Mouse (Mus musculus) neural tube, embryonic 15.5 days (tissue): ENCODE data around the gene Sorbs2. TPM values are rescaled to one million over a fixed set of nuclear protein-coding genes. Genes with fewer than 3 reads are reported as not detected.
"Not testable (repeated sequence)": the region's sequence is repeated elsewhere in the genome, so short reads cannot be mapped to it uniquely, and the experiment has no call there.

ENCODE experiments used
- ATAC-seq: fragments of 200-750 bp; cut with Nextera tagmentation; 2 replicates; pipeline ENCODE4 v1.8.0; 2017; ENCODE audit warnings: mild to moderate bottlenecking, moderate TSS enrichment, moderate library complexity; ENCODE audit not compliant: low FRiP score
- H3K27ac ChIP-seq: fragments of 300-500 bp; sonication (generic); replicated peaks from 2 replicates; pipeline ENCODE4 v1.5.1; 2015; ENCODE audit warnings: mild to moderate bottlenecking, inconsistent platforms
- H3K27me3 ChIP-seq: fragments of 300-500 bp; sonication (generic); replicated peaks from 2 replicates; pipeline ENCODE4 v1.6.1; 2015; ENCODE audit warnings: inconsistent platforms
- H3K36me3 ChIP-seq: fragments of 300-500 bp; sonication (generic); 2 replicates; pipeline ENCODE4 v1.6.1; 2015; ENCODE audit warnings: inconsistent platforms
- H3K4me1 ChIP-seq: fragments of 300-500 bp; sonication (generic); 2 replicates; pipeline ENCODE4 v1.6.1; 2015; ENCODE audit warnings: inconsistent platforms
- H3K4me2 ChIP-seq: fragments of 300-500 bp; sonication (generic); 2 replicates; pipeline ENCODE4 v1.6.1; 2015; ENCODE audit warnings: inconsistent platforms, mild to moderate bottlenecking, moderate library complexity
- H3K4me3 ChIP-seq: fragments of 300-500 bp; sonication (generic); replicated peaks from 2 replicates; pipeline ENCODE4 v1.5.1; 2015; ENCODE audit warnings: mild to moderate bottlenecking, inconsistent platforms
- H3K9ac ChIP-seq: fragments of 300-500 bp; sonication (generic); replicated peaks from 2 replicates; pipeline ENCODE4 v1.6.1; 2015; ENCODE audit warnings: mild to moderate bottlenecking, inconsistent platforms
- H3K9me3 ChIP-seq: fragments of 300-500 bp; sonication (generic); replicated peaks from 2 replicates; pipeline ENCODE4 v1.6.1; 2016; ENCODE audit warnings: inconsistent platforms
- WGBS: fragments of 180-500 bp; shearing (Covaris S2); methylation state at CpG from one replicate; pipeline ENCODE4 v1.1.7; 2015; ENCODE audit warnings: mixed read lengths; 5-methylcytosine and 5-hydroxymethylcytosine counted together
- polyA plus RNA-seq: library from polyadenylated mRNA; unstranded; fragments of >200 nt; fragmentation: Nextera tagmentation; extraction: Ambion mirVana; gene quantifications from 2 replicates; pipeline ENCODE4 v1.2.1, GENCODE M21; 2015

The Sorbs2 gene
- polyA plus RNA-seq, 1 experiment from 2014 or later = 48.8 TPM

GRCm38 (mm10) chr8:45829985-45830548, 322.5 kb downstream of the Sorbs2 start:
- Histone ChIP-seq H3K9me3 (no peaks in the 10 kb centered on the region), H3K4me2 (no peak overlapping the region), H3K4me3 (no peak overlapping the region), H3K36me3 (peaks cover 9% of the 10 kb centered on the region; the same call in 1 of the 2 replicates), H3K27ac (no peak overlapping the region), H3K27me3 (no peaks in the 10 kb centered on the region), H3K9ac (no peak overlapping the region), H3K4me1 (no peaks in the 10 kb centered on the region)
- ATAC-seq = no peak
- WGBS = 75% methylated on average over 2 of the region's 2 CpGs

GRCm38 (mm10) chr8:45833896-45834295, 326.3 kb downstream of the Sorbs2 start:
- H3K4me1 ChIP-seq = no peaks in the 10 kb centered on the region
- ATAC-seq = no peak
- no peak overlapping the region for H3K9ac ChIP-seq
- no peak overlapping the region for H3K4me2 ChIP-seq
- no peaks in the 10 kb centered on the region for H3K9me3 ChIP-seq
- H3K36me3 ChIP-seq = no peaks in the 10 kb centered on the region
- H3K4me3 ChIP-seq = no peak overlapping the region
- 86% methylated on average over 2 of the region's 2 CpGs for WGBS
- no peaks in the 10 kb centered on the region for H3K27me3 ChIP-seq
- H3K27ac ChIP-seq = no peak overlapping the region

- Histone ChIP-seq H3K27me3 (no peaks in the 10 kb centered on the region), H3K27ac (no peak overlapping the region), H3K4me3 (no peak overlapping the region), H3K9me3 (no peaks in the 10 kb centered on the region), H3K36me3 (no peaks in the 10 kb centered on the region), H3K9ac (no peak overlapping the region), H3K4me1 (peaks cover 7% of the 10 kb centered on the region; the same call in 1 of the 2 replicates), H3K4me2 (no peak overlapping the region)
- 33% methylated on average over 5 of the region's 5 CpGs for WGBS
- no peak for ATAC-seq
These were observed 335.7 kb downstream of the Sorbs2 start for GRCm38 (mm10) chr8:45843306-45843705.

- Histone ChIP-seq H3K27me3 (no peaks in the 10 kb centered on the region), H3K4me3 (no peak overlapping the region), H3K9ac (no peak overlapping the region), H3K4me1 (peaks cover 7% of the 10 kb centered on the region; the same call in 1 of the 2 replicates), H3K36me3 (no peaks in the 10 kb centered on the region), H3K9me3 (no peaks in the 10 kb centered on the region), H3K27ac (peak overlapping the region; percentile 23; the same call in 1 of the 2 replicates), H3K4me2 (no peak overlapping the region)
- ATAC-seq = peak; percentile 86
- WGBS = 49% methylated on average over 6 of the region's 6 CpGs
These were observed 336.7 kb downstream of the Sorbs2 start for GRCm38 (mm10) chr8:45844097-45844885.

- ATAC-seq = no peak
These were observed 337.4 kb downstream of the Sorbs2 start for GRCm38 (mm10) chr8:45844911-45845481.

GRCm38 (mm10) chr8:45845906-45846305, 338.3 kb downstream of the Sorbs2 start:
- Histone ChIP-seq H3K9me3 (no peaks in the 10 kb centered on the region), H3K4me3 (no peak overlapping the region), H3K27ac (no peak overlapping the region), H3K4me1 (peaks cover 7% of the 10 kb centered on the region; the same call in 1 of the 2 replicates), H3K27me3 (no peaks in the 10 kb centered on the region), H3K4me2 (no peak overlapping the region), H3K36me3 (no peaks in the 10 kb centered on the region), H3K9ac (no peak overlapping the region)
- no peak for ATAC-seq
- WGBS = 74% methylated on average over 4 of the region's 4 CpGs

More at GRCm38 (mm10) chr8:45844911-45845481, 337.4 kb downstream of the Sorbs2 start:
- H3K9me3 ChIP-seq = no peaks in the 10 kb centered on the region
- WGBS = 74% methylated on average over 14 of the region's 14 CpGs
- H3K4me2 ChIP-seq = no peak overlapping the region
- H3K36me3 ChIP-seq = no peaks in the 10 kb centered on the region
- no peak overlapping the region for H3K9ac ChIP-seq
- H3K27me3 ChIP-seq = no peaks in the 10 kb centered on the region
- 0 out of 2 replicates have a peak overlapping the region, but pooled peaks have one; percentile 23 for H3K27ac ChIP-seq
- H3K4me1 ChIP-seq = peaks cover 7% of the 10 kb centered on the region; the same call in 1 of the 2 replicates
- H3K4me3 ChIP-seq = no peak overlapping the region

- Histone ChIP-seq H3K4me2 (no peak overlapping the region), H3K27ac (no peak overlapping the region), H3K36me3 (no peaks in the 10 kb centered on the region), H3K9ac (no peak overlapping the region), H3K4me1 (no peaks in the 10 kb centered on the region), H3K4me3 (no peak overlapping the region), H3K9me3 (no peaks in the 10 kb centered on the region), H3K27me3 (no peaks in the 10 kb centered on the region)
- no peak for ATAC-seq
- 94% methylated on average over 4 of the region's 4 CpGs for WGBS
These were observed 347.5 kb downstream of the Sorbs2 start for GRCm38 (mm10) chr8:45855118-45855517.

GRCm38 (mm10) chr8:45857734-45858133, 350.1 kb downstream of the Sorbs2 start:
- WGBS = 54% methylated on average over 5 of the region's 5 CpGs
- no peak overlapping the region for H3K4me3 ChIP-seq
- no peaks in the 10 kb centered on the region for H3K9me3 ChIP-seq
- no peaks in the 10 kb centered on the region for H3K36me3 ChIP-seq
- H3K4me2 ChIP-seq = no peak overlapping the region
- no peak overlapping the region for H3K27ac ChIP-seq
- no peaks in the 10 kb centered on the region for H3K4me1 ChIP-seq
- ATAC-seq = no peak
- H3K9ac ChIP-seq = no peak overlapping the region
- H3K27me3 ChIP-seq = no peaks in the 10 kb centered on the region

- Histone ChIP-seq H3K4me2 (no peak overlapping the region), H3K4me3 (no peak overlapping the region), H3K27me3 (no peaks in the 10 kb centered on the region), H3K9ac (no peak overlapping the region), H3K9me3 (no peaks in the 10 kb centered on the region), H3K36me3 (no peaks in the 10 kb centered on the region), H3K27ac (no peak overlapping the region), H3K4me1 (no peaks in the 10 kb centered on the region)
- no peak for ATAC-seq
- 29% methylated on average over 9 of the region's 9 CpGs for WGBS
These were observed 350.8 kb downstream of the Sorbs2 start for GRCm38 (mm10) chr8:45858391-45858790.

GRCm38 (mm10) chr8:45871587-45871986, 364.0 kb downstream of the Sorbs2 start:
- H3K27me3 ChIP-seq, ATAC-seq, H3K4me3 ChIP-seq, H3K9me3 ChIP-seq, H3K4me2 ChIP-seq, H3K9ac ChIP-seq, H3K27ac ChIP-seq, H3K36me3 ChIP-seq: not testable (repeated sequence)
- H3K4me1 ChIP-seq = peaks cover 11% of the 10 kb centered on the region
- 80% methylated on average over 11 of the region's 11 CpGs for WGBS

- Histone ChIP-seq H3K36me3 (no peaks in the 10 kb centered on the region), H3K4me1 (peaks cover 11% of the 10 kb centered on the region), H3K27ac (no peak overlapping the region), H3K9ac (no peak overlapping the region), H3K27me3 (no peaks in the 10 kb centered on the region), H3K4me2 (no peak overlapping the region), H3K4me3 (no peak overlapping the region), H3K9me3 (no peaks in the 10 kb centered on the region)
- WGBS = 83% methylated on average over 7 of the region's 7 CpGs
- no peak for ATAC-seq
These were observed 364.5 kb downstream of the Sorbs2 start for GRCm38 (mm10) chr8:45872077-45872476.
